15 mouse cellular contexts compared by ENCODE assay signal in the genomic region with DNA sequence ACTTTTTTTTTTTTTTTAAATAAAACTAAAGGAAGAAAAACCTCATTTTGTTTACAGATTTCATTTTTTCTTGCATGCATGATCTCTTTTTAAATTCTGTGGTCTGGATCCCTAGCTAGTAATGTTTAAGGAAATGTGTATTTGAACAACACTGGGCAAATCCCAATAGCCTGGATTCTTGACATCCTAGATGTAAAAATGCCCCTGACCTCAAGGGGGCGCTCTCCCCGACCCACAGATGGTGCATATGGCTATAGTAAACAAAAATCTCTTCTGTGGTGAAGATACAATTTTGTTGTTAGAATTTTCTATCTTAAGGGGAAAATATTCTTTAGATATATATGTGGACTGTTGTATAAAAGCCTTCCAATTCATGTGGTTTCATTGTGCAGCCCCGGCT.
DNase-seq lines count a peak whose midpoint lies in the region; ATAC-seq and TF ChIP-seq lines count a peak whose summit lies in the region.
"Had no signal": no experiment of that assay in that cellular context is flagged by ENCODE, and none has a peak within 500 bp of the region (broad histone marks: within the 10 kb centered on the region; RNA-seq: fewer than 3 reads in every experiment).

No protein-coding gene starts in this region.

- 0 out of 2 replicates have a peak, but pooled peaks have one; percentile 16 for TF ChIP-seq CTCF in forebrain, postnatal 0 days (IDR thresholded peaks at IDR 0.05; ENCODE audit: low read depth)
- peak; percentile 33; the same call in 1 of the 2 replicates for TF ChIP-seq CTCF in lung, embryonic 14.5 days (IDR thresholded peaks at IDR 0.05; ENCODE audit: low read depth)
- peak; percentile 43 to 58 (median 45) for TF ChIP-seq CTCF in MEL (IDR thresholded peaks at IDR 0.05 in 2 of 3, conservative IDR thresholded peaks at IDR 0.05 in 1 of 3; ENCODE audit: control insufficient read depth in 1 of 3, insufficient read depth in 1 of 3, low read depth in 2 of 3, low read length in 3 of 3, poor library complexity in 1 of 3, severe bottlenecking in 1 of 3)
- TF ChIP-seq CTCF in small intestine, adult 2 months (IDR thresholded peaks at IDR 0.05; ENCODE audit: extremely low read depth, insufficient read length, insufficient replicate concordance, low read depth, low read length), result peak; percentile 37; the same call in 1 of the 2 replicates

- no peaks in the 10 kb centered on the region for H3K36me3 ChIP-seq in forebrain, postnatal 0 days (ENCODE audit: insufficient read depth)
- no peaks in the 10 kb centered on the region for H3K36me3 ChIP-seq in forebrain, embryonic 15.5 days
- no peaks in the 10 kb centered on the region for H3K36me3 ChIP-seq in lung, embryonic 14.5 days (ENCODE audit: insufficient read depth)
- H3K36me3 ChIP-seq in MEL (ENCODE audit: control insufficient read depth in 1 of 2, insufficient read depth in 2 of 2, low read length in 2 of 2), result no peaks in the 10 kb centered on the region
- no peaks in the 10 kb centered on the region for H3K36me3 ChIP-seq in small intestine, adult 2 months (ENCODE audit: control insufficient read depth, insufficient read depth, low read length)
- H3K36me3 ChIP-seq: limb, embryonic 12.5 days had no signal

- H3K4me1 ChIP-seq in forebrain, postnatal 0 days (ENCODE audit: insufficient read depth), result no peaks in the 10 kb centered on the region; the same call in 1 of the 2 replicates
- H3K4me1 ChIP-seq in forebrain, embryonic 15.5 days, result peaks cover 10% of the 10 kb centered on the region
- H3K4me1 ChIP-seq in lung, embryonic 14.5 days (ENCODE audit: insufficient read depth), result no peaks in the 10 kb centered on the region
- no peaks in the 10 kb centered on the region for H3K4me1 ChIP-seq in MEL (ENCODE audit: control insufficient read depth in 1 of 2, insufficient read depth in 2 of 2, low read length in 2 of 2)
- no peaks in the 10 kb centered on the region for H3K4me1 ChIP-seq in small intestine, adult 2 months (ENCODE audit: control insufficient read depth, insufficient read depth, insufficient read length, low read length)
- H3K4me1 ChIP-seq: limb, embryonic 12.5 days had no signal

- no peak overlapping the region for H3K27ac ChIP-seq in forebrain, postnatal 0 days (ENCODE audit: low read depth, low read length)
- H3K27ac ChIP-seq in forebrain, embryonic 15.5 days (replicated peaks), result no peak overlapping the region
- no peak overlapping the region for H3K27ac ChIP-seq in lung, embryonic 14.5 days (ENCODE audit: low read depth)
- no peak overlapping the region for H3K27ac ChIP-seq in MEL (ENCODE audit: control insufficient read depth, low read depth, low read length)
- no peak overlapping the region for H3K27ac ChIP-seq in small intestine, adult 2 months (ENCODE audit: insufficient read depth, low read depth, low read length)
- H3K27ac ChIP-seq: limb, embryonic 12.5 days; macrophage had no signal

- no peak for DNase-seq in forebrain, postnatal 0 days
- no peak for DNase-seq in lung, embryonic 14.5 days
- no peak for DNase-seq in lung, postnatal 36 days
- peak; percentile 8 for DNase-seq in MEL (ENCODE audit: low read depth, low spot score)
- DNase-seq in frontal cortex, postnatal 36 days (ENCODE audit: low spot score in 2 of 2), result no peak
- DNase-seq: adrenal gland, adult 8-10 months; kidney, adult 8-10 months; right cerebral cortex, postnatal 4 days; thymus, postnatal 14 days had no signal

- no peak for TF ChIP-seq RAD21 in MEL (IDR thresholded peaks at IDR 0.05; ENCODE audit: low read depth, low read length)

- H3K9me3 ChIP-seq in forebrain, postnatal 0 days (ENCODE audit: low read length), result no peaks in the 10 kb centered on the region
- no peaks in the 10 kb centered on the region for H3K9me3 ChIP-seq in forebrain, embryonic 15.5 days
- H3K9me3 ChIP-seq in lung, embryonic 14.5 days (ENCODE audit: low read depth, low read length), result no peaks in the 10 kb centered on the region
- no peaks in the 10 kb centered on the region for H3K9me3 ChIP-seq in MEL (replicated peaks; ENCODE audit: insufficient read depth, low read length)
- H3K9me3 ChIP-seq: limb, embryonic 12.5 days had no signal

- no peak overlapping the region for H3K9ac ChIP-seq in forebrain, postnatal 0 days
- H3K9ac ChIP-seq in forebrain, embryonic 15.5 days (replicated peaks), result no peak overlapping the region
- H3K9ac ChIP-seq in lung, embryonic 14.5 days, result no peak overlapping the region
- H3K9ac ChIP-seq in MEL (ENCODE audit: control insufficient read depth, low read depth, low read length, poor library complexity, severe bottlenecking), result no peak overlapping the region
- H3K9ac ChIP-seq: limb, embryonic 12.5 days had no signal

- WGBS in forebrain, postnatal 0 days, result 34% methylated on average over 3 of the region's 3 CpGs
- 33% methylated on average over 3 of the region's 3 CpGs for WGBS in forebrain, embryonic 15.5 days
- WGBS in lung, embryonic 14.5 days, result 33% methylated on average over 3 of the region's 3 CpGs
- WGBS in small intestine, adult 2 months, result 32% methylated on average over 3 of the region's 3 CpGs

- no peak for TF ChIP-seq POLR2A in MEL (IDR thresholded peaks at IDR 0.05; ENCODE audit: control insufficient read depth in 1 of 2, insufficient read depth in 1 of 2, low read depth in 1 of 2, low read length in 2 of 2, poor library complexity in 1 of 2)
- no peak for TF ChIP-seq POLR2A in small intestine, adult 2 months (IDR thresholded peaks at IDR 0.05; ENCODE audit: low read depth, low read length)

- H3K4me3 ChIP-seq in forebrain, postnatal 0 days (ENCODE audit: low read depth, low read length), result no peak overlapping the region
- H3K4me3 ChIP-seq in forebrain, embryonic 15.5 days, result no peak overlapping the region
- no peak overlapping the region for H3K4me3 ChIP-seq in lung, embryonic 14.5 days (ENCODE audit: low read depth, low read length)
- H3K4me3 ChIP-seq in MEL (ENCODE audit: control insufficient read depth in 1 of 2, insufficient read depth in 1 of 2, low read depth in 2 of 2, low read length in 2 of 2), result no peak overlapping the region
- H3K4me3 ChIP-seq in small intestine, adult 2 months (ENCODE audit: low read depth, low read length), result no peak overlapping the region
- H3K4me3 ChIP-seq: limb, embryonic 12.5 days had no signal

- TF ChIP-seq EP300 in MEL (IDR thresholded peaks at IDR 0.05; ENCODE audit: low read depth in 1 of 2, low read length in 2 of 2), result no peak

- ATAC-seq in forebrain, postnatal 0 days, result no peak
- no peak for ATAC-seq in forebrain, embryonic 15.5 days (replicated peaks)
- ATAC-seq in lung, embryonic 14.5 days (ENCODE audit: insufficient read depth), result no peak
- no peak for ATAC-seq in frontal cortex, adult (ENCODE audit: low TSS enrichment)

- no peak overlapping the region for H3K4me2 ChIP-seq in forebrain, postnatal 0 days (ENCODE audit: low read depth)
- H3K4me2 ChIP-seq in forebrain, embryonic 15.5 days (replicated peaks), result no peak overlapping the region
- no peak overlapping the region for H3K4me2 ChIP-seq in lung, embryonic 14.5 days
- H3K4me2 ChIP-seq: heart, embryonic 11.5 days; limb, embryonic 12.5 days had no signal

- no peaks in the 10 kb centered on the region for H3K27me3 ChIP-seq in forebrain, postnatal 0 days (ENCODE audit: insufficient read depth, low read length)
- H3K27me3 ChIP-seq in forebrain, embryonic 15.5 days, result no peaks in the 10 kb centered on the region
- no peaks in the 10 kb centered on the region for H3K27me3 ChIP-seq in lung, embryonic 14.5 days (ENCODE audit: insufficient read depth, low read length)
- no peaks in the 10 kb centered on the region for H3K27me3 ChIP-seq in MEL (ENCODE audit: control insufficient read depth in 1 of 2, insufficient read depth in 2 of 2, low read length in 2 of 2)
- H3K27me3 ChIP-seq in small intestine, adult 2 months (ENCODE audit: control insufficient read depth, insufficient read depth, low read length), result no peaks in the 10 kb centered on the region
- H3K27me3 ChIP-seq: limb, embryonic 12.5 days had no signal

- no peaks in the 10 kb centered on the region for H3K79me2 ChIP-seq in MEL (ENCODE audit: control insufficient read depth, insufficient read depth, low read length, poor library complexity)

TF ChIP-seq in MEL, 35 proteins besides CTCF, POLR2A, EP300 and RAD21:
- TF ChIP-seq CHD1 (IDR thresholded peaks at IDR 0.05; ENCODE audit: low read depth, low read length) (no peak), ZC3H11A (IDR thresholded peaks at IDR 0.05; ENCODE audit: low read depth, low read length) (no peak), MAZ (IDR thresholded peaks at IDR 0.05; ENCODE audit: low read depth, low read length) (no peak), MAFK (IDR thresholded peaks at IDR 0.05; ENCODE audit: borderline replicate concordance, low read depth, low read length) (no peak), SIN3A (IDR thresholded peaks at IDR 0.05; ENCODE audit: low read length) (no peak), MYB (IDR thresholded peaks at IDR 0.05; ENCODE audit: low read depth, low read length) (no peak), UBTF (IDR thresholded peaks at IDR 0.05; ENCODE audit: borderline replicate concordance, insufficient read depth, low read depth, low read length) (no peak), USF1 (IDR thresholded peaks at IDR 0.05; ENCODE audit: low read depth, low read length) (no peak), JUND (IDR thresholded peaks at IDR 0.05; ENCODE audit: low read depth, low read length) (no peak), ZKSCAN1 (IDR thresholded peaks at IDR 0.05; ENCODE audit: low read depth, low read length) (no peak), NRF1 (IDR thresholded peaks at IDR 0.05; ENCODE audit: insufficient read depth, low read depth, low read length, poor library complexity, severe bottlenecking) (no peak), MAX (IDR thresholded peaks at IDR 0.05; ENCODE audit: low read length) (no peak), RCOR1 (IDR thresholded peaks at IDR 0.05; ENCODE audit: low read depth, low read length) (no peak), E2F4 (IDR thresholded peaks at IDR 0.05; ENCODE audit: borderline replicate concordance, low read depth, low read length) (no peak), BHLHE40 (IDR thresholded peaks at IDR 0.05; ENCODE audit: borderline replicate concordance, low read depth, low read length) (no peak)
